Mouse (Mus musculus) mature B cell (primary cell): ENCODE measurements around the gene Fam207a.

ENCODE experiments used
- in situ Hi-C: fragments of 300-500 bp; cut with MboI; formaldehyde crosslinking; loops from 2 replicates; pipeline ENCODE4 v1.14.3; 2019

The Fam207a gene

GRCm38 (mm10) chr10:77515385-77516348, at the start of gene Fam207a:
Gene Fam207a (minus strand): TSS chr10:77515785.
- in situ Hi-C loops: loop anchor here (5.0 to 10.0 kb wide), 3 partner anchors 67 to 231 kb away; partner anchors contain the start of genes Pttg1ip and Ube2g2

GRCm38 (mm10) chr10:77565005-77565404, 49.4 kb upstream of the Fam207a start:
- in situ Hi-C loops: no loop called here

GRCm38 (mm10) chr10:77561508-77561907, 45.9 kb upstream of the Fam207a start:
- in situ Hi-C loops: no loop called here

- in situ Hi-C loops: no loop called here
These were observed 45.2 kb upstream of the Fam207a start for GRCm38 (mm10) chr10:77560830-77561229.

- in situ Hi-C loops: no loop called here
These were observed 44.5 kb upstream of the Fam207a start for GRCm38 (mm10) chr10:77560090-77560489.

GRCm38 (mm10) chr10:77557641-77558040, 42.1 kb upstream of the Fam207a start:
- in situ Hi-C loops: no loop called here

GRCm38 (mm10) chr10:77556631-77557030, 41.0 kb upstream of the Fam207a start:
- in situ Hi-C loops: no loop called here

- in situ Hi-C loops: no loop called here
These were observed 39.3 kb upstream of the Fam207a start for GRCm38 (mm10) chr10:77554918-77555317.

GRCm38 (mm10) chr10:77553285-77553684, 37.7 kb upstream of the Fam207a start:
- in situ Hi-C loops: no loop called here

- in situ Hi-C loops: no loop called here
These were observed 36.6 kb upstream of the Fam207a start for GRCm38 (mm10) chr10:77552162-77552561.

- in situ Hi-C loops: no loop called here
These were observed 35.3 kb upstream of the Fam207a start for GRCm38 (mm10) chr10:77550874-77551273.

GRCm38 (mm10) chr10:77548576-77548975, 33.0 kb upstream of the Fam207a start:
- in situ Hi-C loops: no loop called here

GRCm38 (mm10) chr10:77544916-77545315, 29.3 kb upstream of the Fam207a start:
- in situ Hi-C loops: no loop called here

- in situ Hi-C loops: no loop called here
These were observed 27.6 kb upstream of the Fam207a start for GRCm38 (mm10) chr10:77543226-77543625.

GRCm38 (mm10) chr10:77541864-77542666, 26.5 kb upstream of the Fam207a start:
- in situ Hi-C loops: no loop called here

GRCm38 (mm10) chr10:77540576-77541102, 25.1 kb upstream of the Fam207a start:
- in situ Hi-C loops: no loop called here

GRCm38 (mm10) chr10:77539320-77539945, 23.8 kb upstream of the Fam207a start:
- in situ Hi-C loops: no loop called here

- in situ Hi-C loops: no loop called here
These were observed 21.9 kb upstream of the Fam207a start for GRCm38 (mm10) chr10:77537215-77538209.

GRCm38 (mm10) chr10:77536727-77537126, 21.1 kb upstream of the Fam207a start:
- in situ Hi-C loops: no loop called here

GRCm38 (mm10) chr10:77532020-77532413, 16.4 kb upstream of the Fam207a start:
- in situ Hi-C loops: no loop called here
